Mouse (Mus musculus) ZHBTc4 (cell line): Measurements from ENCODE around the gene Ets2.

Experiments
- DNase-seq: peaks from one replicate; pipeline ENCODE4 v3.0.0-alpha.2; 2011; ENCODE audit warnings: low read depth, low spot score

Ets2 gene

GRCm38 (mm10) chr16:95701802-95702561, at the start of gene Ets2:
Ets2 (plus strand) TSS chr16:95702075.
- peak; percentile 91 for DNase-seq

DNA sequence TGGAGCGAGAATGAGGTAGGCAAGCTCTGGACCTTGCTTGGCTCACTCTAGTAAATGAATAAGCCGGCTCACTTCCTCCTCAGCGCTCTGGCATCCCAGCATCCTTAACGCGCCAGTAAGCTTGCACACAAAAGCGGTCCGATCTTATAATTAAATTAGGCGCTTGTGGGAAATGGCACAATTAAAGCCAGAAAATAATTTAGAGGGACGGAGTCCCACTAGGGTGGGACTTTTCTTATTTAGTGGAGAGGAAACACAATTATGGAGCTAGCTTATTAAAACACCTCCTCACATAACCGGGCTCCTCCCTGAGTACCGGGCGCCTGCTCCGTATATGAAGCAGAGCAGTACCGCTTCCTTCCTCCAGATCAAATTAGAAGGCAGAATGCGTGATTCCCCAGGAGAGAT, 47.7 kb upstream of the Ets2 start:
- no peak for DNase-seq

DNA sequence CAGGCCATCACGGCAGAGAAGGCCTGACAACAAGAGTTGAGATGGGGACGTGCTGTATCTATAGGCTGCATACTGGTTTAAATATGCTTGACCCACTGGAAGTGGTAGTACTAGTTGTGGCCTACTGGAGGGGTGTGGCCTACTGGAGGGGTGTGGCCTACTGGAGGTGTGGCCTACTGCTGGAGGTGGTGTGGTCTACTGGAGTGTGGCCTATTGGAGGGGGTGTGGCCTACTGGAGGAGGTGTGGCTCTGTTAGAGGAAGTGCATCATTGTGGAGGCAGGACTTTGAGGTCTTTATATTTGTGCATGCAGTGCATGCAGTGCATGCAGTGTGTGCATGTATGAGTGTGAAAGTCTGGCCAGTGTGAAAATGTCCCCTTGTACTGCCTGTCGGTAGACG, 45.3 kb upstream of the Ets2 start:
- peak; percentile 84 for DNase-seq

DNA sequence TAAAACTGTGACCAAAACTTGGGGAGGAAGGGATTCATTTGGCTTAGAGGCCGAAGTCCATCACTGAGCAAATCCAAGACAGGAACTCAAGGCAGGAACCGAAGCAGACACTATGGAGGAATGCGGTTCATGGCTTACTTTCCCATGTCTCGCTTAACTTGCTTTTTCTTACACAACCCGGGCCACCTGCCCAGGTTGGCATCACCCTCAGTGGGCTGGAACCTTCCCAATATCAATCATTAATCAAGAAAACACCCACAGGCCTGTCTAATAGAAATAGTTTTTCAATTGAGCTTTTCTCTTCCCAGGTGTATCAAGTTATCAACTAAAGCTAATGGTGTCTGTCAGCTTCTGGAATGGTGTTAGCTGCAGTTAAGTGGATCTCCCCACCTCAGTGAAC, 44.7 kb upstream of the Ets2 start:
- DNase-seq, result no peak

DNA sequence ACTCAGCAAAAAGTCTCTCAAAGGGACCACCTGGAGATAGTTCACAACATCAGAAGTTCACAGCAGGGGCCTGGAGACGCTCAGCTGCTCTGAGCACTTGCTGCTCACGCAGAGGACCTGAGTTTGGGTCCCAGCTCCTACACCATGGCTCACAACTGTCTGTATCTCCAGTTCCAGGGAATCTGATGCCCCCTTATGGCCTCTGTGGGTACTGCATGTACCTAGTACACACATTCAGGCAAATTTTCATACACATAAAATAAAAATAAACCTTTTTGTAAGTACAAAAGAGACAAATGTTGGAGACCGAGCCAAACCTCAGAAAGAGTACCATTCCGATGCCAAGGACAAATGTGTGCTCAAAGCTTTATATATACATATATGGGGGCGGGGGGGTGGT, 44.1 kb upstream of the Ets2 start:
- DNase-seq, result peak; percentile 34

DNA sequence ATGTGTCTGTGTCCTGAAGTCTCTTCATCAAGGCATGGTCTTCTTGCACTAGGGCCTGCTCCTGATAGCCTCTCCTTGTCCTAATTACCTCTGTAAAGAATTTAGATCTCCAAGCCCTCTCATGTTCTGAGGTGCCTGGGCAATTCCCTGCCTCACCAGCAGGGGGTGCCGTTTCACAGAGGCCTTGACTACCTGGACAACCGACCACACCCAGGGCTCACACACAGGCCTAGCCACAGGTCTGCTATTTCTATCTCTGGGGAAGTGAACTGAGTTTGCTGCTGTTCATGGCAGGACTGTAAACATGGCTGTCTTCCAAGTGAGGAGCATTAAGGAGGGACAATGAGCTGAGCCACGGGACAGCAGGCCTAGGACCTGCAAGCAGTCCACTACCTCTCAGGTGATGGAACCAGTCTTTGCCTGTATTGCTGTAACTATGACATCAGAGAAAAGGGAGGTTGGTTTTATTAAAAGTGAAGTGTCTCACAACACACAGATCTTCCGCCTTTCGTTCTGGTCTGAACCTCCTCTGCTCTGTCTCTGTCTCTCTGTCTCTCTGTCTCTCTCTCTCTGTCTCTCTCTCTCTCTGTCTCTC, 42.9 kb upstream of the Ets2 start:
- DNase-seq, result peak; percentile 88

- DNase-seq, result no peak
Observed at GRCm38 (mm10) chr16:95659461-95659860, 42.4 kb upstream of the Ets2 start.

DNA sequence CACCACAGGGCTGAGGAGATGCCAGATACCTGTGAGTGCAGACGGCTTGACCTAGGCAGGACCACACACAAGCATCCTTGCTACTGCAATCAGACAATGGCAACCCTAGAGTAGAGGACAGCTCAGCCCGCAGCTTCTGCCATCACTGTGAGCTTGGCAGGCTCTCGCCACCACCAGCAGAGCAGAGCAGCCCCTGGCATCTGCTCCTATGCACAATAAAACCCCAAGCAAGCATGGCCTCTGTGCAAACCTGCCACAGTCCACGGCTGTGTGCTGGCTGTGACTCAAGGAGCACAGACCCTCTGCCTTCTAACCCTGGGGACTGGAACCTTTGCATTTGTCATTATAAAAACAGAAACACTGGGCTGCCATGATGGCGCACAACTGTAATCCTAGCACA, 41.0 kb upstream of the Ets2 start:
- no peak for DNase-seq

DNA sequence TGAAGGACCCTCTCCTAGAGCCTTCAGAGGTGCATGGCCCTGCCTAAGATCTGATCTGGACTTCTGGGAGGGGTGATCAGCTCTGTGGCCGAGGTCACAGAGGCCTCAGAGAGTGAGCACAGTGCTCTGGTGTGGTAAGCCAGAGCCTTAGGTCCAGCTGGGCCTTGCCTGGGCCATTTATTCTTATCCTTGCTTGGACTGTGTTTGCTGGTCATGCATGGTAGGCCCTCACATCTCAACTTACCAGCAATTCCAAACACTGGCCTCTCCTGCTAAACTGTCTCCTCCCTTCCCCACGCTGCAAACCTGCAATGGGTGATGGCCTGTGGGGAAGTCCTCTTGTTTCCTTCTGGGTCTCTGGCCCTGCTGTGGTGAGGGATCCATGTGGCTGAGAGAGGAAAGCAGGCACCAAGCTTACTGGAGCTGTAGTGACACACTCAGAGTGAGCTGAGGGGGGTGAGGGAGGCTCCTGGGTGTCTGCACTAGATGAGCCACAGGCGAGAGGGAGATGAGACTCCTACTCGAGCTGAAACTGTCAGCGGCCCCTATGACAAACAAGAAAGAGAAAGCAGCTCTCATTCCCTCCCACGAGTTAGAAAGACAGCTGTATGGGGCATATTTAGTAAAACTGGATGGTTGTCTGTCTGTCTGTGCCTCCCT, 36.3 kb upstream of the Ets2 start:
- DNase-seq, result no peak

DNA sequence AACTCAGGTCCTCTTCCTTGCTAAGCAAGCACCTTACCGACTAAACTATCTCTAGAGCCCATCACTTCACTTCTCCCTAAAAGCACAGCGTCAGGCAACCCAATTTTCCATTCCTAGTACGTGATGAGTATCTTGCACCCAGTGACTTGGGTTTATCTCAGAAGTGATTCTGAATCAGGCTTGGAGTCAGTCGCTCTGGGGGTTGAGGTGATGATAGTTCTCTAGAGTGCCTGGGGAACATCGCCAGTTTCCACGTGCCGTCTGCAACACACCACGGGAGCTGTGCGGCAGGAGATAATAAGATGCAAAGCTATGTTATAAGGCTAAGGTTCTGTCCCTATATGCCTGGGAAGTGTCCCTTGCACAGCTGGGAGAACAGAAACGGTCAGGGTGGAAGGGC, 35.6 kb upstream of the Ets2 start:
- DNase-seq, result no peak

- peak; percentile 27 for DNase-seq
Observed at GRCm38 (mm10) chr16:95667395-95668150, 34.3 kb upstream of the Ets2 start.

DNA sequence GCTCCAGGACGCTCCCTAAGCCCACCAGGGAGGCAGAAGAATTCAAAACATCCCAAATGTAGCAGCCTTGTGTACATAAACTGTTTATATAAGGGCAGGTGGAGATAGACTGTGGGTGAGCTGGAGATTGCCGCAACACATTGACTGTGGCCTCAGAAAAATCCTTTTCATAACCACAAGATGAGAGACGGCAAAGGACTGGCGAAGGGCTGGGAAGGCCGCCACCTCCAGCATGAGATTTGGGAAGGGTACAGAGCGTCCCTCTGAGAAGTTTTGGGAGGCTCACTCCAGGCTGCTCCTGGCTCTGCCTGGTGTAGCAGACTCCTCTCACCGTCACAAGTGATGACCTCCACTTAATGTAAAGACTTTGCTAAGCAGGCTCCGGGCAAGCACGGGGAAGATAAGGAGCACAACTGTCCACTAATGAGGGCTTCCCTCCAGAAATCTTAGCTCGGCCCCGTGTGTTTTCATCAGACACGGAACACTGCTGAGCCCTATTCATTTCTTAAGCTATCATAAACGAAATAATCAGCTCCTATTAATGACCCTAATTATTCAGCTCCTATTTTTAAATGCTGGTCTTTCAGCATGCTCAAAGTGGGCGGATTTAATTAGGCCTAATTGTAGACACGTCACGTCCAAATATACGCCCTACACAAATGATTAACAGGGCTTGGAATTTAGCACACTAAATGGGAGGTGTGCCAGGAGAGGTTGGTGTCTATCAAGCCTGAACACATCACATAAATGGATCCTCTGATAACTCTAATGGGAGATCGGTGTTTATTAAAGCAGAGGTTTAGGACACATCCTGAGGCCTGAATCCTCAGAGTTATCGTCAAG, 33.5 kb upstream of the Ets2 start:
- no peak for DNase-seq

DNA sequence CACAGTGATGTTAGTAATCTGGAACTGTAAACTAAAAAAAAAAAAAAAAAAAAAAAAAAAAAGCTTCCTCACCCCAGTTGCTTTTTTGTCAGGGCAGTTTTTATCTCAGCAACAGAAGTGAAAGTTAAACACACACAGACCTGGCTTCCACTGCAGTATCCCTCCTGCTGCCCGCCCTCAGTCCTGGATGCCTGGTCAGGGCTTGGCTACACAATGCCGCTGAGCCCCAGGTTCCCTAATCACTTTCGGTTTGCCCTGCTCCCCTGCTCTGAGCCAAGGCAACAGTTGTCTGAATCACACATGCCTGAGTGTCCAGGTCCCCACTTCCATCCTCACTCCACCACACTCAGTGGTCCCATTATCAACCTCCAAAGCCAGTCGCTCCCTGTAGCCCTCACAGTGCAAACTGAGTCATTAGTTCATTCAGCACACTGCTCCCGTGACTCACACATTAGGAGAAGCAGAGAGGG, 27.4 kb upstream of the Ets2 start:
- no peak for DNase-seq

DNA sequence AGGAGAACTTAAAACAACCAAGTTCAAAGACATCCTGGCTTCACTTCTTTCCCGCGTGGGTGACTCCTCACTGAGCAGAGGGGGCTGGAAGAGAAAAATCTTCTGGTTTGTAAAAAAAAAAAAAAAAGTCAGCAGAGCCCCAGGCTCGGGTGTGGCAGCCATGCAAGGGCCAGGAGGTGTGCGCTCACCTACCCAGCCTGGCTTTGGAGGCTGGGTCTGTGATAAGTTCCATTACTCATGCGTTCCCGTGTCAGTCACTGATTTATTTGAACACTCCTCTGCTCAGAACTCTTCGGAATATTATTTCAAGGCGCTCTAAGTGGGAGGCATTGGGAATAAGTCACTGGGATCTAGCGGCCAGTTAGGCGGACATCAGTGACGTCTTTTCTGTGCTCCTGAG, 26.7 kb upstream of the Ets2 start:
- DNase-seq, result no peak

GRCm38 (mm10) chr16:95676668-95677067, 25.2 kb upstream of the Ets2 start:
- DNase-seq, result no peak

GRCm38 (mm10) chr16:95682431-95682892, 19.4 kb upstream of the Ets2 start:
- no peak for DNase-seq

- no peak for DNase-seq
Observed at GRCm38 (mm10) chr16:95685807-95686206, 16.1 kb upstream of the Ets2 start.

DNA sequence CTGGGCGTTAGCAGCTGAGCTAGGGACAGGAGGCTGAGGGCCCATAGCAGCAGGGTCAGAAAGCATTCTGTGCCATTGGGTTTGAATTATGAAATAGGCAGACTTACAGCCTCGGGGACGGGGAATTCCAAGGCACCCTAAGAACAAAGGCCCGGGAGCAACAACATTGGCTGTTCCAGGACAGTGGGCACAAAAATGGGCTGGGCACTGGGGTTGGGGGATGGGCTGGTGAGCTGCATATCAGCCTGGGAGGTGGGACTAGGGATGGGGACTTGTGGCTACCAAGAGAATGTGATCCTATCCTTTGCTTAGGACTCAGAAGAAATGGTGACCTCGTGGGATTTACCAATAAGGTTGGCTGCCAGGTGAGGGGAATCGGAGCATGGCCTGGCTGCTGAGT, 15.6 kb upstream of the Ets2 start:
- DNase-seq, result no peak

- DNase-seq, result peak; percentile 42
Observed at GRCm38 (mm10) chr16:95686901-95687300, 15.0 kb upstream of the Ets2 start.

GRCm38 (mm10) chr16:95688010-95688409, 13.9 kb upstream of the Ets2 start:
- DNase-seq, result peak; percentile 38

DNA sequence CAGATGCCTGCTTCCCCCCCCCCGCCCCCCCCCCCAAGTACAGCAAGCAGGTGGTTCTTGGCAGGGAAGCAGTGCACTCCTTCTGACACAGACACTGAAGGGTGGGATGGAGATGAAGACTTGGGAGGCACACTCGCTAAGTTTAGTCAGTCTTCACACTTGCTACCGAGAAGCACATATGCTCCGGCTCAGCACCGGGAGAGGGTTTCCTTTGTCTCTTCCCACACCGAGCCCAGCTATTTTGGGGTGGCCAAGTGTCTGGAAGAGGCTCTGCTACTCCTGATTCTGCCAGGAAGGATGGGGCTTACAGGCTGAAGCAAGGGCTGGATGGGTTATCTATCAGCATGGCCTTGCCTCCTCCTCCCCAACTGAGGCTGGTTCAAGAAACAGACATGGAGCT, 5.3 kb upstream of the Ets2 start:
- no peak for DNase-seq
